Mouse (Mus musculus): ENCODE measurements around the gene Ssmem1.

The Ssmem1 gene

GRCm38 (mm10) chr6:30509265-30510239 is at the start of gene Ssmem1, which contains the start of gene Tmem209:
Gene Ssmem1 (plus strand): TSS chr6:30509849.
Gene Tmem209 (minus strand): TSS chr6:30509783.
- peak; percentile 100 for DNase-seq (ENCODE audit: low read depth)

- DNase-seq (ENCODE audit: low read depth): no peak
Measured at GRCm38 (mm10) chr6:30460750-30461446, 48.8 kb upstream of the Ssmem1 start.

GRCm38 (mm10) chr6:30461755-30462344 is 47.8 kb upstream of the Ssmem1 start:
- DNase-seq (ENCODE audit: low read depth): no peak

GRCm38 (mm10) chr6:30462822-30463221 is 46.8 kb upstream of the Ssmem1 start:
- DNase-seq (ENCODE audit: low read depth): no peak

- no peak for DNase-seq (ENCODE audit: low read depth)
Measured at GRCm38 (mm10) chr6:30465586-30465985, 44.1 kb upstream of the Ssmem1 start.

GRCm38 (mm10) chr6:30468058-30468457 is 41.6 kb upstream of the Ssmem1 start:
- no peak for DNase-seq (ENCODE audit: low read depth)

- DNase-seq (ENCODE audit: low read depth): peak; percentile 69
Measured at GRCm38 (mm10) chr6:30468684-30469083, 41.0 kb upstream of the Ssmem1 start.

GRCm38 (mm10) chr6:30469370-30469769 is 40.3 kb upstream of the Ssmem1 start:
- DNase-seq (ENCODE audit: low read depth): peak; percentile 68

GRCm38 (mm10) chr6:30471706-30472105 is 37.9 kb upstream of the Ssmem1 start:
- no peak for DNase-seq (ENCODE audit: low read depth)

- no peak for DNase-seq (ENCODE audit: low read depth)
Measured at GRCm38 (mm10) chr6:30476025-30476765, 33.5 kb upstream of the Ssmem1 start.

GRCm38 (mm10) chr6:30477210-30477714 is 32.4 kb upstream of the Ssmem1 start:
- DNase-seq (ENCODE audit: low read depth): no peak

- no peak for DNase-seq (ENCODE audit: low read depth)
Measured at GRCm38 (mm10) chr6:30477784-30478183, 31.9 kb upstream of the Ssmem1 start.

- DNase-seq (ENCODE audit: low read depth): no peak
Measured at GRCm38 (mm10) chr6:30479418-30479817, 30.2 kb upstream of the Ssmem1 start.

GRCm38 (mm10) chr6:30482908-30483307 is 26.7 kb upstream of the Ssmem1 start:
- DNase-seq (ENCODE audit: low read depth): no peak

- no peak for DNase-seq (ENCODE audit: low read depth)
Measured at GRCm38 (mm10) chr6:30486504-30486903, 23.1 kb upstream of the Ssmem1 start.

- no peak for DNase-seq (ENCODE audit: low read depth)
Measured at GRCm38 (mm10) chr6:30499049-30499448, 10.6 kb upstream of the Ssmem1 start.

GRCm38 (mm10) chr6:30508824-30509223 is 825 bp upstream of the Ssmem1 start:
- no peak for DNase-seq (ENCODE audit: low read depth)

GRCm38 (mm10) chr6:30510291-30510690 is 642 bp downstream of the Ssmem1 start:
- DNase-seq (ENCODE audit: low read depth): peak; percentile 34

- DNase-seq (ENCODE audit: low read depth): no peak
Measured at GRCm38 (mm10) chr6:30514242-30514641, 4.6 kb downstream of the Ssmem1 start.

- peak; percentile 19 for DNase-seq (ENCODE audit: low read depth)
Measured at GRCm38 (mm10) chr6:30520400-30520799, 10.8 kb downstream of the Ssmem1 start.

Data from NIH3T3 (cell line).